Mouse (Mus musculus) liver, embryonic 14.5 days (tissue): ENCODE measurements at regions not wholly inside any gene's neighbourhood (a gene's known extent, or its start where the extent isn't known, plus 50 kb on each side); places are given as distances from the start of the nearest gene placed in this dataset.

ENCODE experiments used
- CTCF ChIP-seq: IDR thresholded peaks from 2 replicates; pipeline ENCODE4 v1.5.1; 2016; ENCODE audit warnings: antibody characterized with exemption, low read depth, control low read depth
- EP300 ChIP-seq: IDR thresholded peaks from 2 replicates; pipeline ENCODE4 v1.6.1; 2016; ENCODE audit warnings: antibody characterized with exemption, low read depth

DNA sequence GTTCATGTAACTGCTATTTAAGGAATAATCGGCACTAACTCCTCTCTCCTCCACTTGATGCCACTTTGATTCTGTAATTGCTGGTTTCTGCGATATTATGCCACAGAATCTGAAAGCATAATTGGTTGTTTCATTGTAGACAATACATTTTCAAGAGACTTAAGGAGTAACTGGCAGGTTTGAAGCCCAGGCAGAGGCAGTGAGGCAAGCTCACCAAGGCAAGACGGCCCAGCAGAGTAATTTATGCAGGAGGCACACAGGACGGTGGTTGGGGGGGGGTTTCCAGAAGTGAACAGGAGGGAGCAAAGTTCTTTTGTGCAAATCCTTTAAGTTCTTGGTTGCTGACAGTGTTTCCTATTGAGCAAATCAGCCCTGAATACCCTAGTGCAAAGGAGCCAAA lies 249.6 kb downstream of the Drd1 start:
- no peak for TF ChIP-seq CTCF
- no peak for TF ChIP-seq EP300
